Mouse (Mus musculus): ENCODE measurements at regions not wholly inside any gene's neighbourhood (a gene's known extent, or its start where the extent isn't known, plus 50 kb on each side); places are given as distances from the start of the nearest gene placed in this dataset.

GRCm38 (mm10) chr6:111621684-111622480 is 651.7 kb upstream of the Lmcd1 start:
- no peaks in the 10 kb centered on the region for H3K36me3 ChIP-seq
- ATAC-seq (ENCODE audit: insufficient number of reproducible peaks, insufficient read depth, low FRiP score, low TSS enrichment, low read depth): peak; percentile 68; the same call in 1 of the 2 replicates
- H3K9ac ChIP-seq (replicated peaks): no peak overlapping the region
- H3K27ac ChIP-seq: no peak overlapping the region
- no peaks in the 10 kb centered on the region for H3K27me3 ChIP-seq
- 69% methylated on average over 8 of the region's 8 CpGs for WGBS
- no peak overlapping the region for H3K4me2 ChIP-seq
- no peak overlapping the region for H3K4me3 ChIP-seq (replicated peaks)
- H3K4me1 ChIP-seq (replicated peaks): no peaks in the 10 kb centered on the region
- H3K9me3 ChIP-seq: no peaks in the 10 kb centered on the region

GRCm38 (mm10) chr6:111622481-111623139 is 650.9 kb upstream of the Lmcd1 start:
- Histone ChIP-seq H3K36me3 (no peaks in the 10 kb centered on the region), H3K4me1 (replicated peaks) (no peaks in the 10 kb centered on the region), H3K27ac (no peak overlapping the region), H3K27me3 (no peaks in the 10 kb centered on the region), H3K4me2 (no peak overlapping the region), H3K4me3 (replicated peaks) (no peak overlapping the region), H3K9ac (replicated peaks) (no peak overlapping the region), H3K9me3 (no peaks in the 10 kb centered on the region)
- 84% methylated on average over 7 of the region's 7 CpGs for WGBS
- ATAC-seq (ENCODE audit: insufficient number of reproducible peaks, insufficient read depth, low FRiP score, low TSS enrichment, low read depth): no peak

GRCm38 (mm10) chr6:111623140-111623497 is 650.4 kb upstream of the Lmcd1 start:
- Histone ChIP-seq H3K36me3 (no peaks in the 10 kb centered on the region), H3K9me3 (no peaks in the 10 kb centered on the region), H3K27me3 (no peaks in the 10 kb centered on the region), H3K27ac (no peak overlapping the region), H3K9ac (replicated peaks) (no peak overlapping the region), H3K4me1 (replicated peaks) (no peaks in the 10 kb centered on the region), H3K4me3 (replicated peaks) (no peak overlapping the region), H3K4me2 (no peak overlapping the region)
- no peak for ATAC-seq (ENCODE audit: insufficient number of reproducible peaks, insufficient read depth, low FRiP score, low TSS enrichment, low read depth)
- 90% methylated on average over 4 of the region's 4 CpGs for WGBS

- Histone ChIP-seq H3K9me3 (no peaks in the 10 kb centered on the region), H3K27me3 (no peaks in the 10 kb centered on the region), H3K27ac (no peak overlapping the region), H3K4me2 (no peak overlapping the region), H3K9ac (replicated peaks) (no peak overlapping the region), H3K4me3 (replicated peaks) (no peak overlapping the region), H3K36me3 (no peaks in the 10 kb centered on the region), H3K4me1 (replicated peaks) (no peaks in the 10 kb centered on the region)
- ATAC-seq (ENCODE audit: insufficient number of reproducible peaks, insufficient read depth, low FRiP score, low TSS enrichment, low read depth): no peak
Observed at GRCm38 (mm10) chr6:111625501-111625900, 648.1 kb upstream of the Lmcd1 start.

- Histone ChIP-seq H3K27ac (no peak overlapping the region), H3K4me1 (replicated peaks) (no peaks in the 10 kb centered on the region), H3K9me3 (no peaks in the 10 kb centered on the region), H3K36me3 (no peaks in the 10 kb centered on the region), H3K4me2 (no peak overlapping the region), H3K27me3 (no peaks in the 10 kb centered on the region), H3K4me3 (replicated peaks) (no peak overlapping the region), H3K9ac (replicated peaks) (no peak overlapping the region)
- ATAC-seq (ENCODE audit: insufficient number of reproducible peaks, insufficient read depth, low FRiP score, low TSS enrichment, low read depth): no peak
- 87% methylated on average over 3 of the region's 3 CpGs for WGBS
Observed at GRCm38 (mm10) chr6:111652736-111653135, 620.8 kb upstream of the Lmcd1 start.

- H3K4me3 ChIP-seq (replicated peaks): no peak overlapping the region
- H3K4me1 ChIP-seq (replicated peaks): no peaks in the 10 kb centered on the region
- WGBS: 76% methylated on average over 2 of the region's 2 CpGs
- ATAC-seq (ENCODE audit: insufficient number of reproducible peaks, insufficient read depth, low FRiP score, low TSS enrichment, low read depth): no peak
- no peaks in the 10 kb centered on the region for H3K9me3 ChIP-seq
- no peak overlapping the region for H3K27ac ChIP-seq
- H3K9ac ChIP-seq (replicated peaks): no peak overlapping the region
- no peaks in the 10 kb centered on the region for H3K36me3 ChIP-seq
- no peaks in the 10 kb centered on the region for H3K27me3 ChIP-seq
- H3K4me2 ChIP-seq: no peak overlapping the region
Observed at GRCm38 (mm10) chr6:111659957-111660356, 613.6 kb upstream of the Lmcd1 start.

GRCm38 (mm10) chr6:111664603-111665002 is 609.0 kb upstream of the Lmcd1 start:
- Histone ChIP-seq H3K27ac (no peak overlapping the region), H3K4me1 (replicated peaks) (no peaks in the 10 kb centered on the region), H3K27me3 (no peaks in the 10 kb centered on the region), H3K4me3 (replicated peaks) (no peak overlapping the region), H3K9me3 (no peaks in the 10 kb centered on the region), H3K9ac (replicated peaks) (no peak overlapping the region), H3K4me2 (no peak overlapping the region), H3K36me3 (no peaks in the 10 kb centered on the region)
- no peak for ATAC-seq (ENCODE audit: insufficient number of reproducible peaks, insufficient read depth, low FRiP score, low TSS enrichment, low read depth)

- Histone ChIP-seq H3K27me3 (no peaks in the 10 kb centered on the region), H3K4me3 (replicated peaks) (no peak overlapping the region), H3K27ac (no peak overlapping the region), H3K9me3 (0 out of 2 replicates have a peak, but pooled peaks cover 4% of the 10 kb centered on the region), H3K9ac (replicated peaks) (no peak overlapping the region), H3K4me1 (replicated peaks) (no peaks in the 10 kb centered on the region), H3K36me3 (no peaks in the 10 kb centered on the region), H3K4me2 (no peak overlapping the region)
- ATAC-seq (ENCODE audit: insufficient number of reproducible peaks, insufficient read depth, low FRiP score, low TSS enrichment, low read depth): no peak
- WGBS: 76% methylated on average over 2 of the region's 2 CpGs
Observed at GRCm38 (mm10) chr6:111684911-111685310, 588.6 kb upstream of the Lmcd1 start.

- Histone ChIP-seq H3K4me1 (replicated peaks) (no peaks in the 10 kb centered on the region), H3K36me3 (no peaks in the 10 kb centered on the region), H3K9me3 (no peaks in the 10 kb centered on the region), H3K27me3 (no peaks in the 10 kb centered on the region), H3K4me3 (replicated peaks) (no peak overlapping the region), H3K27ac (no peak overlapping the region), H3K9ac (replicated peaks) (no peak overlapping the region), H3K4me2 (no peak overlapping the region)
- ATAC-seq (ENCODE audit: insufficient number of reproducible peaks, insufficient read depth, low FRiP score, low TSS enrichment, low read depth): no peak
- WGBS: 93% methylated on average over 1 of the region's 1 CpGs
Observed at GRCm38 (mm10) chr6:111702864-111703263, 570.7 kb upstream of the Lmcd1 start.

GRCm38 (mm10) chr6:111708277-111708676 is 565.3 kb upstream of the Lmcd1 start:
- ATAC-seq (ENCODE audit: insufficient number of reproducible peaks, insufficient read depth, low FRiP score, low TSS enrichment, low read depth): no peak
- no peaks in the 10 kb centered on the region for H3K9me3 ChIP-seq
- WGBS: 83% methylated on average over 1 of the region's 1 CpGs

GRCm38 (mm10) chr6:111725969-111726368 is 547.6 kb upstream of the Lmcd1 start:
- Histone ChIP-seq H3K4me2 (no peak overlapping the region), H3K36me3 (no peaks in the 10 kb centered on the region), H3K9me3 (no peaks in the 10 kb centered on the region), H3K4me1 (replicated peaks) (no peaks in the 10 kb centered on the region), H3K4me3 (replicated peaks) (no peak overlapping the region), H3K9ac (replicated peaks) (no peak overlapping the region), H3K27me3 (no peaks in the 10 kb centered on the region), H3K27ac (no peak overlapping the region)
- no peak for ATAC-seq (ENCODE audit: insufficient number of reproducible peaks, insufficient read depth, low FRiP score, low TSS enrichment, low read depth)

More at GRCm38 (mm10) chr6:111708277-111708676, 565.3 kb upstream of the Lmcd1 start:
- Histone ChIP-seq H3K36me3 (no peaks in the 10 kb centered on the region), H3K27me3 (no peaks in the 10 kb centered on the region), H3K27ac (no peak overlapping the region), H3K4me2 (no peak overlapping the region), H3K9ac (replicated peaks) (no peak overlapping the region), H3K4me1 (replicated peaks) (no peaks in the 10 kb centered on the region), H3K4me3 (replicated peaks) (no peak overlapping the region)

- ATAC-seq (ENCODE audit: insufficient number of reproducible peaks, insufficient read depth, low FRiP score, low TSS enrichment, low read depth): no peak
- Histone ChIP-seq H3K36me3 (no peaks in the 10 kb centered on the region), H3K4me3 (replicated peaks) (no peak overlapping the region), H3K4me1 (replicated peaks) (no peaks in the 10 kb centered on the region), H3K27ac (no peak overlapping the region), H3K9me3 (no peaks in the 10 kb centered on the region), H3K9ac (replicated peaks) (no peak overlapping the region), H3K4me2 (no peak overlapping the region), H3K27me3 (no peaks in the 10 kb centered on the region)
Observed at GRCm38 (mm10) chr6:111730381-111730780, 543.2 kb upstream of the Lmcd1 start.

Data from limb, embryonic 12.5 days (tissue).